Comparison of ENCODE assay signal across 7 mouse cellular contexts in genomic region chr1:176993141-176994010, GRCm38 (mm10).
DNase-seq lines count a peak whose midpoint lies in the region; ATAC-seq and TF ChIP-seq lines count a peak whose summit lies in the region.

No protein-coding gene starts in this region.

- peaks cover 35% of the 10 kb centered on the region for H3K4me1 ChIP-seq in embryonic facial prominence, embryonic 14.5 days (ENCODE audit: control insufficient read depth, insufficient read depth, low read length)
- H3K4me1 ChIP-seq in hindbrain, postnatal 0 days (ENCODE audit: insufficient read depth, low read length) = peaks cover 33% of the 10 kb centered on the region
- H3K4me1 ChIP-seq in neural tube, embryonic 15.5 days = peaks cover 39% of the 10 kb centered on the region

- 77% methylated on average over 18 of the region's 18 CpGs for WGBS in embryonic facial prominence, embryonic 14.5 days
- WGBS in hindbrain, postnatal 0 days = 67% methylated on average over 18 of the region's 18 CpGs
- 70% methylated on average over 18 of the region's 18 CpGs for WGBS in neural tube, embryonic 15.5 days

- no peak for TF ChIP-seq CTCF in hindbrain, postnatal 0 days (IDR thresholded peaks at IDR 0.05; ENCODE audit: low read depth)

- H3K9me3 ChIP-seq in embryonic facial prominence, embryonic 14.5 days (ENCODE audit: control insufficient read depth, low read length) = no peaks in the 10 kb centered on the region
- no peaks in the 10 kb centered on the region for H3K9me3 ChIP-seq in hindbrain, postnatal 0 days (ENCODE audit: low read length)
- no peaks in the 10 kb centered on the region for H3K9me3 ChIP-seq in neural tube, embryonic 15.5 days (replicated peaks)

- peak; percentile 40 for DNase-seq in T-cell, adult 2 months (ENCODE audit: low spot score)
- DNase-seq in embryonic facial prominence, embryonic 14.5 days (ENCODE audit: low spot score) = no peak
- DNase-seq in hindbrain, postnatal 0 days (ENCODE audit: low spot score) = no peak
- DNase-seq in ovary, postnatal 36 days (ENCODE audit: low spot score) = no peak
- DNase-seq in heart, postnatal 4 days = no peak
- DNase-seq in cerebellum, postnatal 14 days = no peak

- no peak overlapping the region for H3K4me3 ChIP-seq in embryonic facial prominence, embryonic 14.5 days (ENCODE audit: low read depth, low read length)
- H3K4me3 ChIP-seq in hindbrain, postnatal 0 days (ENCODE audit: low read length) = no peak overlapping the region
- H3K4me3 ChIP-seq in neural tube, embryonic 15.5 days (replicated peaks) = no peak overlapping the region

- no peak for ATAC-seq in embryonic facial prominence, embryonic 14.5 days (ENCODE audit: low read depth)
- no peak for ATAC-seq in hindbrain, postnatal 0 days
- ATAC-seq in neural tube, embryonic 15.5 days (ENCODE audit: low FRiP score) = no peak

- H3K36me3 ChIP-seq in embryonic facial prominence, embryonic 14.5 days (ENCODE audit: control insufficient read depth, insufficient read depth, low read length) = no peaks in the 10 kb centered on the region
- H3K36me3 ChIP-seq in hindbrain, postnatal 0 days (ENCODE audit: insufficient read depth, low read length) = no peaks in the 10 kb centered on the region
- no peaks in the 10 kb centered on the region for H3K36me3 ChIP-seq in neural tube, embryonic 15.5 days

- H3K9ac ChIP-seq in embryonic facial prominence, embryonic 14.5 days (ENCODE audit: low read depth, low read length) = no peak overlapping the region
- no peak overlapping the region for H3K9ac ChIP-seq in hindbrain, postnatal 0 days (replicated peaks; ENCODE audit: low read length)
- H3K9ac ChIP-seq in neural tube, embryonic 15.5 days (replicated peaks) = no peak overlapping the region

- no peak overlapping the region for H3K4me2 ChIP-seq in embryonic facial prominence, embryonic 14.5 days (ENCODE audit: low read depth, low read length)
- peak overlapping the region; percentile 3; the same call in 1 of the 2 replicates for H3K4me2 ChIP-seq in hindbrain, postnatal 0 days (ENCODE audit: low read depth, low read length)
- H3K4me2 ChIP-seq in neural tube, embryonic 15.5 days = no peak overlapping the region

- H3K27ac ChIP-seq in embryonic facial prominence, embryonic 14.5 days (replicated peaks; ENCODE audit: low read depth, low read length) = peak overlapping the region; percentile 61; the same call in 1 of the 2 replicates
- peak overlapping the region; percentile 86 for H3K27ac ChIP-seq in hindbrain, postnatal 0 days
- H3K27ac ChIP-seq in neural tube, embryonic 15.5 days (replicated peaks) = 0 out of 2 replicates have a peak overlapping the region, but pooled peaks have one; percentile 3

- peaks cover 3% of the 10 kb centered on the region; the same call in 1 of the 2 replicates for H3K27me3 ChIP-seq in embryonic facial prominence, embryonic 14.5 days (replicated peaks; ENCODE audit: control insufficient read depth, insufficient read depth, low read length)
- H3K27me3 ChIP-seq in hindbrain, postnatal 0 days (ENCODE audit: insufficient read depth, low read length) = no peaks in the 10 kb centered on the region
- peaks cover 4% of the 10 kb centered on the region; the same call in 1 of the 2 replicates for H3K27me3 ChIP-seq in neural tube, embryonic 15.5 days (replicated peaks)

Comparison
In these comparisons a context has a peak if more than half of its experiments do, and no peak if none do; other contexts are left out.
1. H3K27ac ChIP-seq: peak in every context shown above with its lines; median percentile 86 in hindbrain, postnatal 0 days; 61 in embryonic facial prominence, embryonic 14.5 days; 3 in neural tube, embryonic 15.5 days.